Mouse (Mus musculus) CH12.LX (cell line): ENCODE data around the gene Insig1. TPM values are rescaled to one million over a fixed set of nuclear protein-coding genes. Genes with fewer than 3 reads are reported as not detected.

ENCODE experiments used
- DNase-seq: peaks from one replicate; pipeline ENCODE4 v3.0.0-alpha.2; 2013; ENCODE audit errors: extremely low read depth
- H3K27ac ChIP-seq: 2 replicates; pipeline ENCODE4 v1.5.1; 2012; ENCODE audit warnings: low read depth, mild to moderate bottlenecking, control low read depth, moderate library complexity; ENCODE audit not compliant: insufficient read depth
- H3K27me3 ChIP-seq: replicated peaks from 2 replicates; pipeline ENCODE3; 2012; ENCODE audit warnings: inconsistent platforms
- H3K36me3 ChIP-seq, 2 experiments: replicated peaks in 1 of 2; 2 replicates each; pipeline versions ENCODE3 to v1.6.1; 2012; ENCODE audit warnings: inconsistent platforms in 1 of 2, low read length in 1 of 2, mild to moderate bottlenecking in 1 of 2, mixed read lengths in 1 of 2, moderate library complexity in 1 of 2; ENCODE audit not compliant: control insufficient read depth in 1 of 2, insufficient read depth in 1 of 2
- H3K4me1 ChIP-seq, 2 experiments: 2 replicates each; pipeline ENCODE4 v1.6.1; 2012; ENCODE audit warnings: inconsistent platforms in 1 of 2, moderate library complexity in 1 of 2; ENCODE audit not compliant: insufficient read depth in 2 of 2, control insufficient read depth in 1 of 2
- H3K4me2 ChIP-seq: 2 replicates; pipeline ENCODE4 v1.6.1; 2012; ENCODE audit warnings: low read depth, mild to moderate bottlenecking, control low read depth; ENCODE audit not compliant: poor library complexity, insufficient read depth, severe bottlenecking
- H3K4me3 ChIP-seq, 3 experiments: fragments of 150-350 bp in 1 of 3; sonication (generic) in 1 of 3; replicated peaks in 1 of 3; 2 replicates each; pipeline versions ENCODE3 to v1.5.1; 2011 to 2012; ENCODE audit warnings: low read depth in 2 of 3, low read length in 2 of 3, mild to moderate bottlenecking in 2 of 3, moderate library complexity in 2 of 3, control low read depth in 1 of 3, improper control_type of control experiment in 1 of 3, inconsistent platforms in 1 of 3, mixed read lengths in 1 of 3; ENCODE audit not compliant: poor library complexity in 1 of 3
- H3K79me2 ChIP-seq: replicated peaks from 2 replicates; pipeline ENCODE4 v1.6.1; 2012; ENCODE audit warnings: mild to moderate bottlenecking, moderate library complexity; ENCODE audit not compliant: control insufficient read depth, poor library complexity, insufficient read depth, severe bottlenecking; ENCODE audit errors: extremely low read depth
- H3K9ac ChIP-seq: 2 replicates; pipeline ENCODE4 v1.6.1; 2012; ENCODE audit warnings: low read depth, mild to moderate bottlenecking, control low read depth, moderate library complexity; ENCODE audit not compliant: insufficient read depth
- H3K9me3 ChIP-seq: replicated peaks from 2 replicates; pipeline ENCODE3; 2012; ENCODE audit warnings: low read length, inconsistent platforms, mixed read lengths
- BHLHE40 ChIP-seq: IDR thresholded peaks from 2 replicates; pipeline ENCODE4 v1.6.1; 2011; ENCODE audit warnings: mild to moderate bottlenecking, low read depth, low read length, improper control_type of control experiment
- CHD2 ChIP-seq: IDR thresholded peaks from 2 replicates; pipeline ENCODE4 v1.6.1; 2011; ENCODE audit warnings: low read length, improper control_type of control experiment
- CTCF ChIP-seq, 2 experiments: IDR thresholded peaks in 1 of 2; conservative IDR thresholded peaks in 1 of 2; 2 replicates each; pipeline ENCODE4 v1.5.1; 2011 to 2012; ENCODE audit warnings: low read depth in 2 of 2, low read length in 2 of 2, improper control_type of control experiment in 1 of 2, inconsistent platforms in 1 of 2, mild to moderate bottlenecking in 1 of 2, moderate library complexity in 1 of 2
- EP300 ChIP-seq: IDR thresholded peaks from 2 replicates; pipeline ENCODE4 v1.6.1; 2011; ENCODE audit warnings: low read length, improper control_type of control experiment
- ETS1 ChIP-seq: conservative IDR thresholded peaks from 2 replicates; pipeline ENCODE4 v1.6.1; 2012; ENCODE audit warnings: low read depth, mild to moderate bottlenecking, inconsistent platforms, low read length, improper control_type of control experiment, moderate library complexity
- IRF4 ChIP-seq: IDR thresholded peaks from 2 replicates; pipeline ENCODE4 v1.6.1; 2014; ENCODE audit warnings: low read depth, mild to moderate bottlenecking, inconsistent platforms, low read length, improper control_type of control experiment
- JUN ChIP-seq: IDR thresholded peaks from 2 replicates; pipeline ENCODE4 v1.6.1; 2011; ENCODE audit warnings: low read depth, mild to moderate bottlenecking, low read length, improper control_type of control experiment, moderate library complexity; ENCODE audit not compliant: insufficient read depth
- JUND ChIP-seq: conservative IDR thresholded peaks from 2 replicates; pipeline ENCODE4 v1.6.1; 2011; ENCODE audit warnings: low read depth, low read length, improper control_type of control experiment
- KAT2A ChIP-seq: IDR thresholded peaks from 2 replicates; pipeline ENCODE4 v1.6.1; 2012; ENCODE audit warnings: low read length, improper control_type of control experiment, inconsistent platforms; ENCODE audit not compliant: insufficient replicate concordance
- MAX ChIP-seq: IDR thresholded peaks from 2 replicates; pipeline ENCODE4 v1.6.1; 2011; ENCODE audit warnings: low read length, improper control_type of control experiment
- MXI1 ChIP-seq: IDR thresholded peaks from 2 replicates; pipeline ENCODE4 v1.6.1; 2011; ENCODE audit warnings: mild to moderate bottlenecking, low read depth, low read length, improper control_type of control experiment
- MYC ChIP-seq: IDR thresholded peaks from 2 replicates; pipeline ENCODE4 v1.6.1; 2011; ENCODE audit warnings: low read depth, mild to moderate bottlenecking, improper control_type of control experiment, low read length
- NELFE ChIP-seq: IDR thresholded peaks from 2 replicates; pipeline ENCODE4 v1.6.1; 2011; ENCODE audit warnings: low read depth, low read length, improper control_type of control experiment
- NRF1 ChIP-seq: IDR thresholded peaks from 2 replicates; pipeline ENCODE4 v1.6.1; 2014; ENCODE audit warnings: low read depth, mild to moderate bottlenecking, inconsistent platforms, low read length, improper control_type of control experiment, moderate library complexity
- PAX5 ChIP-seq: IDR thresholded peaks from 2 replicates; pipeline ENCODE4 v1.6.1; 2012; ENCODE audit warnings: low read length, inconsistent platforms, mixed read lengths
- POLR2A ChIP-seq: IDR thresholded peaks from 2 replicates; pipeline ENCODE4 v1.6.1; 2011; ENCODE audit warnings: low read depth, mild to moderate bottlenecking, improper control_type of control experiment, low read length
- POLR2AphosphoS2 ChIP-seq: IDR thresholded peaks from 2 replicates; pipeline ENCODE4 v1.6.1; 2011; ENCODE audit warnings: low read depth, low read length, improper control_type of control experiment
- RAD21 ChIP-seq: IDR thresholded peaks from 2 replicates; pipeline ENCODE4 v1.6.1; 2011; ENCODE audit warnings: low read depth, mild to moderate bottlenecking, low read length, improper control_type of control experiment, moderate library complexity
- RCOR1 ChIP-seq: conservative IDR thresholded peaks from 2 replicates; pipeline ENCODE4 v1.6.1; 2012; ENCODE audit warnings: low read depth, mild to moderate bottlenecking, inconsistent platforms, low read length, improper control_type of control experiment
- SIN3A ChIP-seq: IDR thresholded peaks from 2 replicates; pipeline ENCODE4 v1.6.1; 2012; ENCODE audit warnings: low read length, improper control_type of control experiment, inconsistent platforms
- TCF12 ChIP-seq: IDR thresholded peaks from 2 replicates; pipeline ENCODE4 v1.6.1; 2014; ENCODE audit warnings: low read depth, mild to moderate bottlenecking, inconsistent platforms, low read length, improper control_type of control experiment
- UBTF ChIP-seq: IDR thresholded peaks from 2 replicates; pipeline ENCODE4 v1.6.1; 2012; ENCODE audit warnings: low read depth, mild to moderate bottlenecking, inconsistent platforms, low read length, improper control_type of control experiment, moderate library complexity
- USF2 ChIP-seq: conservative IDR thresholded peaks from 2 replicates; pipeline ENCODE4 v1.6.1; 2011; ENCODE audit warnings: low read depth, low read length, improper control_type of control experiment
- ZC3H11A ChIP-seq: IDR thresholded peaks from 2 replicates; pipeline ENCODE4 v1.6.1; 2012; ENCODE audit warnings: low read depth, mild to moderate bottlenecking, inconsistent platforms, low read length, improper control_type of control experiment
- ZMIZ1 ChIP-seq: IDR thresholded peaks from 2 replicates; pipeline ENCODE4 v1.6.1; 2012; ENCODE audit warnings: low read depth, mild to moderate bottlenecking, inconsistent platforms, low read length, improper control_type of control experiment
- ZNF384 ChIP-seq: IDR thresholded peaks from 2 replicates; pipeline ENCODE4 v1.6.1; 2012; ENCODE audit warnings: low read depth, low read length, improper control_type of control experiment, inconsistent platforms
- dilution Hi-C: fragments of 300-500 bp; cut with MboI; formaldehyde crosslinking; loops from 2 replicates; pipeline ENCODE4 v1.14.3; 2020; ENCODE audit warnings: low sequenced_read_pairs; ENCODE audit not compliant: extremely low pct_unique_long_range_greater_than_20kb, extremely low pct_ligation_motif_present
- in situ Hi-C: fragments of 300-500 bp; cut with MboI; formaldehyde crosslinking; loops from 3 replicates; pipeline ENCODE4 v1.14.3; 2019; ENCODE audit warnings: low sequenced_read_pairs, low pct_ligation_motif_present, low pct_unique_long_range_greater_than_20kb, mixed read lengths
- polyA plus RNA-seq: library from polyadenylated mRNA; unstranded; fragments of >175 nt; gene quantifications from 2 replicates; pipeline ENCODE4 v1.2.1, GENCODE M21; 2012; ENCODE audit warnings: low read depth; ENCODE audit not compliant: insufficient read length
- total RNA-seq, 2 experiments: library from RNA; depleted of rRNA; stranded (reverse); fragments of 300-350 nt in 1 of 2; fragments of >200 nt in 1 of 2; gene quantifications; 2 replicates each; pipeline ENCODE4 v1.2.3; 2012 to 2014

Gene Insig1
- total and polyA plus RNA-seq, 3 experiments: 79.4 to 217 (median 96.9) TPM

- H3K9me3 ChIP-seq: no peaks in the 10 kb centered on the region
- no peaks in the 10 kb centered on the region for H3K79me2 ChIP-seq
- H3K4me1 ChIP-seq: peaks cover 0 to 5% of the 10 kb centered on the region in 2 experiments; a peak in 2 of 4 replicates
- H3K4me2 ChIP-seq: no peak overlapping the region
- no peaks in the 10 kb centered on the region for H3K36me3 ChIP-seq
- H3K4me3 ChIP-seq: no peak overlapping the region
- no peak overlapping the region for H3K27ac ChIP-seq
- no peaks in the 10 kb centered on the region for H3K27me3 ChIP-seq
- in situ Hi-C loops (no loop called here), dilution Hi-C loops (no loop called here)
- no peak for TF ChIP-seq TCF12
- TF ChIP-seq POLR2A: no peak
- no peak for TF ChIP-seq USF2
- no peak for TF ChIP-seq CTCF (conservative IDR thresholded peaks at IDR 0.05 in 1 of 2, IDR thresholded peaks at IDR 0.05 in 1 of 2; ENCODE audit: low read depth in 2 of 2, low read length in 2 of 2)
- no peak for TF ChIP-seq ETS1
- TF ChIP-seq NRF1: no peak
- no peak for TF ChIP-seq BHLHE40
- TF ChIP-seq JUND: no peak
- no peak for TF ChIP-seq UBTF
- TF ChIP-seq CHD2: no peak
- TF ChIP-seq NELFE: no peak
- TF ChIP-seq MYC: no peak
- TF ChIP-seq ZNF384: no peak
- TF ChIP-seq POLR2AphosphoS2: no peak
- TF ChIP-seq JUN: no peak
- no peak for TF ChIP-seq RCOR1
- no peak for TF ChIP-seq ZMIZ1
- no peak for TF ChIP-seq MAX
- no peak overlapping the region for H3K9ac ChIP-seq
- no peak for DNase-seq
Measured at GRCm38 (mm10) chr5:28055450-28055849, 15.7 kb upstream of the Insig1 start.

- H3K79me2 ChIP-seq: no peaks in the 10 kb centered on the region
- H3K4me3 ChIP-seq: no peak overlapping the region
- no peak overlapping the region for H3K9ac ChIP-seq
- no peak for TF ChIP-seq ZC3H11A
- no peak for TF ChIP-seq IRF4
- no peak for TF ChIP-seq NRF1
- no peak for TF ChIP-seq RCOR1
- TF ChIP-seq CTCF (conservative IDR thresholded peaks at IDR 0.05 in 1 of 2, IDR thresholded peaks at IDR 0.05 in 1 of 2; ENCODE audit: low read depth in 2 of 2, low read length in 2 of 2): no peak
- TF ChIP-seq MAX: no peak
- TF ChIP-seq JUN: no peak
- no peak for TF ChIP-seq RAD21
- no peak for TF ChIP-seq KAT2A
- TF ChIP-seq EP300: no peak
- no peak for TF ChIP-seq JUND
- no peak for TF ChIP-seq CHD2
- no peak for TF ChIP-seq TCF12
- TF ChIP-seq ZMIZ1: no peak
- no peak for TF ChIP-seq MXI1
- no peak for TF ChIP-seq PAX5
- no peak for TF ChIP-seq SIN3A
- TF ChIP-seq, all 38 proteins: peak for 0
- Histone ChIP-seq H3K9me3 (peaks cover 6% of the 10 kb centered on the region), H3K4me1 (peaks cover 0 to 5% of the 10 kb centered on the region in 2 experiments; a peak in 2 of 4 replicates), H3K4me2 (no peak overlapping the region), H3K27me3 (no peaks in the 10 kb centered on the region), H3K36me3 (no peaks in the 10 kb centered on the region), H3K27ac (no peak overlapping the region)
- no peak for DNase-seq
- dilution Hi-C loops: no loop called here
- in situ Hi-C loops: no loop called here
Measured at GRCm38 (mm10) chr5:28056877-28057276, 14.3 kb upstream of the Insig1 start.
